Mouse (Mus musculus): ENCODE measurements around the gene Kcnt1. TPM values are rescaled to one million over a fixed set of nuclear protein-coding genes. Genes with fewer than 3 reads are reported as not detected.
"Not testable (repeated sequence)": the region's sequence is repeated elsewhere in the genome, so short reads cannot be mapped to it uniquely, and the experiment has no call there.

Gene Kcnt1
- 4.4 and 5.4 TPM in 2 replicates for polyA plus RNA-seq (2016; fragmentation: Nextera tagmentation; extraction: Ambion mirVana)

GRCm38 (mm10) chr2:25863337-25864131 is at the start of gene Kcnt1:
TSS of gene Kcnt1 (plus strand) at chr2:25863734.
- Histone ChIP-seq H3K27ac (no peak within 1 kb of the TSS), H3K9me3 (no peaks in the 10 kb centered on the region), H3K9ac (peak within 1 kb of the TSS; percentile 61), H3K4me3 (peak within 1 kb of the TSS; percentile 55), H3K4me1 (peaks cover 27% of the 10 kb centered on the region), H3K4me2 (replicated peaks) (peak within 1 kb of the TSS; percentile 100), H3K36me3 (no peaks in the 10 kb centered on the region), H3K27me3 (replicated peaks) (peaks cover 35% of the 10 kb centered on the region)
- peak; percentile 44 for ATAC-seq (ENCODE audit: low FRiP score, low read depth)
- WGBS: under 1% methylated on average over 42 of the region's 53 CpGs

- H3K27me3 ChIP-seq (replicated peaks); H3K4me2 ChIP-seq (replicated peaks); ATAC-seq (ENCODE audit: low FRiP score, low read depth); H3K27ac ChIP-seq; H3K4me3 ChIP-seq; H3K36me3 ChIP-seq; H3K9ac ChIP-seq; H3K4me1 ChIP-seq; H3K9me3 ChIP-seq: not testable (repeated sequence)
- WGBS: 70% methylated on average over 1 of the region's 1 CpGs
Measured at GRCm38 (mm10) chr2:25815748-25816147, 47.8 kb upstream of the Kcnt1 start, which contains the start of gene Glt6d1. TSS of gene Glt6d1 (minus strand) at chr2:25815848.

GRCm38 (mm10) chr2:25822806-25823205 is 40.7 kb upstream of the Kcnt1 start, which contains the start of gene Lcn9:
TSS of gene Lcn9 (plus strand) at chr2:25823153.
- H3K9ac ChIP-seq: no peak within 1 kb of the TSS
- no peaks in the 10 kb centered on the region for H3K4me1 ChIP-seq
- H3K36me3 ChIP-seq: no peaks in the 10 kb centered on the region
- H3K9me3 ChIP-seq: no peaks in the 10 kb centered on the region
- H3K27ac ChIP-seq: no peak within 1 kb of the TSS
- 100% methylated on average over 1 of the region's 1 CpGs for WGBS
- no peak for ATAC-seq (ENCODE audit: low FRiP score, low read depth)
- no peak within 1 kb of the TSS for H3K4me2 ChIP-seq (replicated peaks)
- no peaks in the 10 kb centered on the region for H3K27me3 ChIP-seq (replicated peaks)
- H3K4me3 ChIP-seq: no peak within 1 kb of the TSS

- no peaks in the 10 kb centered on the region for H3K36me3 ChIP-seq
- no peak overlapping the region for H3K27ac ChIP-seq
- H3K4me3 ChIP-seq: no peak overlapping the region
- no peak overlapping the region for H3K9ac ChIP-seq
- H3K4me1 ChIP-seq: no peaks in the 10 kb centered on the region
- no peaks in the 10 kb centered on the region for H3K9me3 ChIP-seq
- WGBS: 88% methylated on average over 3 of the region's 3 CpGs
- H3K27me3 ChIP-seq (replicated peaks): no peaks in the 10 kb centered on the region
- no peak overlapping the region for H3K4me2 ChIP-seq (replicated peaks)
- no peak for ATAC-seq (ENCODE audit: low FRiP score, low read depth)
Measured at GRCm38 (mm10) chr2:25824751-25825150, 38.8 kb upstream of the Kcnt1 start.

GRCm38 (mm10) chr2:25828344-25828947 is 35.1 kb upstream of the Kcnt1 start:
- Histone ChIP-seq H3K36me3 (no peaks in the 10 kb centered on the region), H3K9me3 (no peaks in the 10 kb centered on the region), H3K4me2 (replicated peaks) (no peak overlapping the region), H3K9ac (no peak overlapping the region), H3K4me1 (no peaks in the 10 kb centered on the region), H3K4me3 (no peak overlapping the region), H3K27me3 (replicated peaks) (no peaks in the 10 kb centered on the region), H3K27ac (no peak overlapping the region)
- 84% methylated on average over 8 of the region's 8 CpGs for WGBS
- no peak for ATAC-seq (ENCODE audit: low FRiP score, low read depth)

GRCm38 (mm10) chr2:25830786-25831185 is 32.7 kb upstream of the Kcnt1 start:
- Histone ChIP-seq H3K4me3 (no peak overlapping the region), H3K27me3 (replicated peaks) (no peaks in the 10 kb centered on the region), H3K4me1 (no peaks in the 10 kb centered on the region), H3K9ac (no peak overlapping the region), H3K36me3 (no peaks in the 10 kb centered on the region), H3K27ac (no peak overlapping the region), H3K9me3 (no peaks in the 10 kb centered on the region), H3K4me2 (replicated peaks) (no peak overlapping the region)
- no peak for ATAC-seq (ENCODE audit: low FRiP score, low read depth)
- WGBS: 87% methylated on average over 3 of the region's 3 CpGs

- Histone ChIP-seq H3K4me1 (no peaks in the 10 kb centered on the region), H3K27me3 (replicated peaks) (no peaks in the 10 kb centered on the region), H3K27ac (no peak overlapping the region), H3K9ac (no peak overlapping the region), H3K4me2 (replicated peaks) (no peak overlapping the region), H3K9me3 (no peaks in the 10 kb centered on the region), H3K4me3 (no peak overlapping the region), H3K36me3 (no peaks in the 10 kb centered on the region)
- 58% methylated on average over 5 of the region's 5 CpGs for WGBS
- ATAC-seq (ENCODE audit: low FRiP score, low read depth): no peak; the same call in 1 of the 2 replicates
Measured at GRCm38 (mm10) chr2:25836291-25836690, 27.2 kb upstream of the Kcnt1 start.

- Histone ChIP-seq H3K27me3 (replicated peaks) (no peaks in the 10 kb centered on the region), H3K36me3 (no peaks in the 10 kb centered on the region), H3K9me3 (no peaks in the 10 kb centered on the region), H3K4me1 (peaks cover 4% of the 10 kb centered on the region; the same call in 1 of the 2 replicates), H3K4me2 (replicated peaks) (no peak overlapping the region), H3K9ac (no peak overlapping the region), H3K4me3 (no peak overlapping the region), H3K27ac (no peak overlapping the region)
- 75% methylated on average over 4 of the region's 4 CpGs for WGBS
- no peak for ATAC-seq (ENCODE audit: low FRiP score, low read depth)
Measured at GRCm38 (mm10) chr2:25842161-25842560, 21.4 kb upstream of the Kcnt1 start.

- Histone ChIP-seq H3K27ac (no peak overlapping the region), H3K36me3 (no peaks in the 10 kb centered on the region)
- 65% methylated on average over 1 of the region's 1 CpGs for WGBS
Measured at GRCm38 (mm10) chr2:25842758-25843157, 20.8 kb upstream of the Kcnt1 start.

GRCm38 (mm10) chr2:25844097-25844496 is 19.4 kb upstream of the Kcnt1 start:
- H3K9me3 ChIP-seq: no peaks in the 10 kb centered on the region
- no peaks in the 10 kb centered on the region for H3K27me3 ChIP-seq (replicated peaks)
- no peak overlapping the region for H3K9ac ChIP-seq
- no peak overlapping the region for H3K27ac ChIP-seq
- H3K4me2 ChIP-seq (replicated peaks): no peak overlapping the region
- peaks cover 4% of the 10 kb centered on the region; the same call in 1 of the 2 replicates for H3K4me1 ChIP-seq
- H3K4me3 ChIP-seq: no peak overlapping the region
- no peak for ATAC-seq (ENCODE audit: low FRiP score, low read depth)
- H3K36me3 ChIP-seq: no peaks in the 10 kb centered on the region
- WGBS: 80% methylated on average over 3 of the region's 3 CpGs

More at GRCm38 (mm10) chr2:25842758-25843157, 20.8 kb upstream of the Kcnt1 start:
- Histone ChIP-seq H3K9me3 (no peaks in the 10 kb centered on the region), H3K4me1 (peaks cover 4% of the 10 kb centered on the region; the same call in 1 of the 2 replicates), H3K9ac (no peak overlapping the region), H3K27me3 (replicated peaks) (no peaks in the 10 kb centered on the region), H3K4me2 (replicated peaks) (no peak overlapping the region), H3K4me3 (no peak overlapping the region)
- no peak for ATAC-seq (ENCODE audit: low FRiP score, low read depth)

- no peaks in the 10 kb centered on the region for H3K9me3 ChIP-seq
- no peak overlapping the region for H3K4me2 ChIP-seq (replicated peaks)
- peaks cover 4% of the 10 kb centered on the region; the same call in 1 of the 2 replicates for H3K4me1 ChIP-seq
- no peaks in the 10 kb centered on the region for H3K36me3 ChIP-seq
- ATAC-seq (ENCODE audit: low FRiP score, low read depth): no peak
- no peaks in the 10 kb centered on the region for H3K27me3 ChIP-seq (replicated peaks)
- H3K9ac ChIP-seq: no peak overlapping the region
- no peak overlapping the region for H3K27ac ChIP-seq
- H3K4me3 ChIP-seq: no peak overlapping the region
- WGBS: 89% methylated on average over 8 of the region's 8 CpGs
Measured at GRCm38 (mm10) chr2:25846516-25846915, 17.0 kb upstream of the Kcnt1 start.

- Histone ChIP-seq H3K4me2 (replicated peaks) (no peak within 1 kb of the TSS), H3K36me3 (no peaks in the 10 kb centered on the region), H3K9me3 (no peaks in the 10 kb centered on the region), H3K27ac (no peak within 1 kb of the TSS), H3K4me3 (no peak within 1 kb of the TSS), H3K27me3 (replicated peaks) (no peaks in the 10 kb centered on the region), H3K4me1 (peaks cover 4% of the 10 kb centered on the region; the same call in 1 of the 2 replicates), H3K9ac (no peak within 1 kb of the TSS)
- no peak for ATAC-seq (ENCODE audit: low FRiP score, low read depth)
- 84% methylated on average over 15 of the region's 16 CpGs for WGBS
Measured at GRCm38 (mm10) chr2:25847226-25847625, 16.3 kb upstream of the Kcnt1 start, which contains the start of gene Sohlh1. TSS of gene Sohlh1 (minus strand) at chr2:25847248.
